Mouse (Mus musculus) forebrain, embryonic 15.5 days (tissue): ENCODE data around the gene Cpm. TPM values are rescaled to one million over a fixed set of nuclear protein-coding genes. Genes with fewer than 3 reads are reported as not detected.

Experiments used
- ATAC-seq: fragments of 200-750 bp; cut with Nextera tagmentation; replicated peaks from 2 replicates; pipeline ENCODE4 v1.8.0; 2017; ENCODE audit warnings: mild to moderate bottlenecking, moderate TSS enrichment, moderate library complexity
- H3K27ac ChIP-seq: fragments of 300-500 bp; sonication (generic); replicated peaks from 2 replicates; pipeline ENCODE4 v1.5.1; 2015; ENCODE audit warnings: mild to moderate bottlenecking, inconsistent platforms
- H3K27me3 ChIP-seq: fragments of 300-500 bp; sonication (generic); 2 replicates; pipeline ENCODE4 v1.6.1; 2015; ENCODE audit warnings: inconsistent platforms
- H3K36me3 ChIP-seq: fragments of 300-500 bp; sonication (generic); 2 replicates; pipeline ENCODE4 v1.6.1; 2015; ENCODE audit warnings: mild to moderate bottlenecking, inconsistent platforms
- H3K4me1 ChIP-seq: fragments of 300-500 bp; sonication (generic); 2 replicates; pipeline ENCODE4 v1.6.1; 2015; ENCODE audit warnings: inconsistent platforms
- H3K4me2 ChIP-seq: fragments of 300-500 bp; sonication (generic); replicated peaks from 2 replicates; pipeline ENCODE4 v1.6.1; 2015; ENCODE audit warnings: mild to moderate bottlenecking, inconsistent platforms
- H3K4me3 ChIP-seq: fragments of 300-500 bp; sonication (generic); 2 replicates; pipeline ENCODE4 v1.5.1; 2015; ENCODE audit warnings: mild to moderate bottlenecking, inconsistent platforms
- H3K9ac ChIP-seq: fragments of 300-500 bp; sonication (generic); replicated peaks from 2 replicates; pipeline ENCODE4 v1.6.1; 2015; ENCODE audit warnings: mild to moderate bottlenecking, inconsistent platforms
- H3K9me3 ChIP-seq: fragments of 300-500 bp; sonication (generic); 2 replicates; pipeline ENCODE4 v1.6.1; 2016; ENCODE audit warnings: inconsistent platforms
- WGBS: fragments of 180-500 bp; shearing (Covaris S2); methylation state at CpG from one replicate; pipeline ENCODE4 v1.1.7; 2015; ENCODE audit warnings: mixed read lengths; 5-methylcytosine and 5-hydroxymethylcytosine counted together
- polyA plus RNA-seq: library from polyadenylated mRNA; unstranded; fragments of >200 nt; fragmentation: Nextera tagmentation; extraction: Ambion mirVana; gene quantifications from 2 replicates; pipeline ENCODE4 v1.2.1, GENCODE M21; 2015

The Cpm gene
- polyA plus RNA-seq, 1 experiment from 2014 or later, result 4.0 TPM

- H3K4me2 ChIP-seq, result no peak overlapping the region
- H3K27me3 ChIP-seq, result peaks cover 53% of the 10 kb centered on the region
- H3K36me3 ChIP-seq, result no peaks in the 10 kb centered on the region
- no peak overlapping the region for H3K27ac ChIP-seq
- H3K4me1 ChIP-seq, result peaks cover 18% of the 10 kb centered on the region
- H3K4me3 ChIP-seq, result no peak overlapping the region
- H3K9me3 ChIP-seq, result no peaks in the 10 kb centered on the region
- 48% methylated on average over 7 of the region's 7 CpGs for WGBS
- H3K9ac ChIP-seq, result no peak overlapping the region
- ATAC-seq, result no peak
These were observed 1.7 kb upstream of the Cpm start for GRCm38 (mm10) chr10:117627616-117627930.

- Histone ChIP-seq H3K27me3 (peaks cover 53% of the 10 kb centered on the region), H3K9me3 (no peaks in the 10 kb centered on the region), H3K9ac (no peak overlapping the region), H3K4me2 (no peak overlapping the region), H3K4me3 (no peak overlapping the region), H3K36me3 (no peaks in the 10 kb centered on the region), H3K4me1 (peaks cover 18% of the 10 kb centered on the region), H3K27ac (no peak overlapping the region)
- WGBS, result 37% methylated on average over 6 of the region's 6 CpGs
- no peak for ATAC-seq
These were observed 1.4 kb upstream of the Cpm start for GRCm38 (mm10) chr10:117627949-117628348.

GRCm38 (mm10) chr10:117628363-117629168 lies 734 bp upstream of the Cpm start:
- H3K4me2 ChIP-seq, result peak overlapping the region; percentile 89
- WGBS, result under 1% methylated on average over 25 of the region's 25 CpGs
- H3K36me3 ChIP-seq, result no peaks in the 10 kb centered on the region
- H3K4me3 ChIP-seq, result peak overlapping the region; percentile 49
- H3K27ac ChIP-seq, result no peak overlapping the region
- peaks cover 53% of the 10 kb centered on the region for H3K27me3 ChIP-seq
- H3K9ac ChIP-seq, result peak overlapping the region; percentile 29; the same call in 1 of the 2 replicates
- no peak for ATAC-seq
- H3K9me3 ChIP-seq, result no peaks in the 10 kb centered on the region
- peaks cover 18% of the 10 kb centered on the region for H3K4me1 ChIP-seq

- Histone ChIP-seq H3K9me3 (no peaks in the 10 kb centered on the region), H3K4me2 (0 out of 2 replicates have a peak overlapping the region, but pooled peaks have one; percentile 89), H3K36me3 (no peaks in the 10 kb centered on the region), H3K4me1 (peaks cover 18% of the 10 kb centered on the region), H3K9ac (no peak overlapping the region), H3K27me3 (peaks cover 53% of the 10 kb centered on the region), H3K4me3 (no peak overlapping the region), H3K27ac (no peak overlapping the region)
- no peak for ATAC-seq
- 28% methylated on average over 8 of the region's 8 CpGs for WGBS
These were observed 876 bp downstream of the Cpm start for GRCm38 (mm10) chr10:117630176-117630575.

GRCm38 (mm10) chr10:117630810-117631209 lies 1.5 kb downstream of the Cpm start:
- ATAC-seq, result no peak
- peaks cover 53% of the 10 kb centered on the region for H3K27me3 ChIP-seq
- WGBS, result 62% methylated on average over 2 of the region's 2 CpGs

GRCm38 (mm10) chr10:117631562-117632259 lies 2.4 kb downstream of the Cpm start:
- no peak overlapping the region for H3K27ac ChIP-seq
- no peaks in the 10 kb centered on the region for H3K36me3 ChIP-seq
- H3K9ac ChIP-seq, result no peak overlapping the region
- H3K9me3 ChIP-seq, result no peaks in the 10 kb centered on the region
- peaks cover 18% of the 10 kb centered on the region for H3K4me1 ChIP-seq
- ATAC-seq, result no peak
- H3K4me2 ChIP-seq, result no peak overlapping the region
- no peak overlapping the region for H3K4me3 ChIP-seq
- peaks cover 53% of the 10 kb centered on the region for H3K27me3 ChIP-seq
- 86% methylated on average over 16 of the region's 16 CpGs for WGBS

More at GRCm38 (mm10) chr10:117630810-117631209, 1.5 kb downstream of the Cpm start:
- no peak overlapping the region for H3K4me2 ChIP-seq
- no peak overlapping the region for H3K27ac ChIP-seq
- H3K9me3 ChIP-seq, result no peaks in the 10 kb centered on the region
- H3K36me3 ChIP-seq, result no peaks in the 10 kb centered on the region
- H3K4me1 ChIP-seq, result peaks cover 18% of the 10 kb centered on the region
- H3K9ac ChIP-seq, result no peak overlapping the region
- no peak overlapping the region for H3K4me3 ChIP-seq

- Histone ChIP-seq H3K9me3 (no peaks in the 10 kb centered on the region), H3K4me2 (no peak overlapping the region), H3K9ac (no peak overlapping the region), H3K36me3 (no peaks in the 10 kb centered on the region), H3K4me3 (no peak overlapping the region), H3K4me1 (peaks cover 18% of the 10 kb centered on the region), H3K27me3 (peaks cover 48% of the 10 kb centered on the region), H3K27ac (no peak overlapping the region)
- WGBS, result 89% methylated on average over 4 of the region's 4 CpGs
- ATAC-seq, result no peak
These were observed 3.1 kb downstream of the Cpm start for GRCm38 (mm10) chr10:117632394-117632793.

GRCm38 (mm10) chr10:117633564-117634208 lies 4.4 kb downstream of the Cpm start:
- no peaks in the 10 kb centered on the region for H3K9me3 ChIP-seq
- ATAC-seq, result no peak
- H3K36me3 ChIP-seq, result no peaks in the 10 kb centered on the region
- H3K27ac ChIP-seq, result no peak overlapping the region
- no peak overlapping the region for H3K4me3 ChIP-seq
- no peak overlapping the region for H3K9ac ChIP-seq
- peaks cover 36% of the 10 kb centered on the region for H3K27me3 ChIP-seq
- WGBS, result 92% methylated on average over 5 of the region's 5 CpGs
- H3K4me2 ChIP-seq, result no peak overlapping the region
- H3K4me1 ChIP-seq, result peaks cover 14% of the 10 kb centered on the region

- no peak overlapping the region for H3K4me2 ChIP-seq
- no peak overlapping the region for H3K27ac ChIP-seq
- 84% methylated on average over 10 of the region's 10 CpGs for WGBS
These were observed 5.2 kb downstream of the Cpm start for GRCm38 (mm10) chr10:117634323-117635030.

GRCm38 (mm10) chr10:117635078-117635771 lies 5.9 kb downstream of the Cpm start:
- Histone ChIP-seq H3K4me1 (no peaks in the 10 kb centered on the region), H3K27me3 (peaks cover 22% of the 10 kb centered on the region), H3K4me2 (no peak overlapping the region), H3K36me3 (no peaks in the 10 kb centered on the region), H3K9ac (no peak overlapping the region), H3K4me3 (no peak overlapping the region), H3K9me3 (no peaks in the 10 kb centered on the region), H3K27ac (no peak overlapping the region)
- 94% methylated on average over 8 of the region's 8 CpGs for WGBS
- ATAC-seq, result no peak

More at GRCm38 (mm10) chr10:117634323-117635030, 5.2 kb downstream of the Cpm start:
- Histone ChIP-seq H3K4me3 (no peak overlapping the region), H3K27me3 (peaks cover 29% of the 10 kb centered on the region), H3K4me1 (peaks cover 7% of the 10 kb centered on the region), H3K9ac (no peak overlapping the region), H3K9me3 (no peaks in the 10 kb centered on the region), H3K36me3 (no peaks in the 10 kb centered on the region)
- no peak for ATAC-seq

- Histone ChIP-seq H3K9me3 (no peaks in the 10 kb centered on the region), H3K27ac (no peak overlapping the region), H3K36me3 (no peaks in the 10 kb centered on the region), H3K4me3 (no peak overlapping the region), H3K27me3 (peaks cover 14% of the 10 kb centered on the region), H3K9ac (no peak overlapping the region), H3K4me2 (no peak overlapping the region), H3K4me1 (no peaks in the 10 kb centered on the region)
- 93% methylated on average over 3 of the region's 3 CpGs for WGBS
- ATAC-seq, result no peak
These were observed 6.7 kb downstream of the Cpm start for GRCm38 (mm10) chr10:117635823-117636589.
